Comparison of ENCODE assay signal across 23 mouse cellular contexts in the genomic region with DNA sequence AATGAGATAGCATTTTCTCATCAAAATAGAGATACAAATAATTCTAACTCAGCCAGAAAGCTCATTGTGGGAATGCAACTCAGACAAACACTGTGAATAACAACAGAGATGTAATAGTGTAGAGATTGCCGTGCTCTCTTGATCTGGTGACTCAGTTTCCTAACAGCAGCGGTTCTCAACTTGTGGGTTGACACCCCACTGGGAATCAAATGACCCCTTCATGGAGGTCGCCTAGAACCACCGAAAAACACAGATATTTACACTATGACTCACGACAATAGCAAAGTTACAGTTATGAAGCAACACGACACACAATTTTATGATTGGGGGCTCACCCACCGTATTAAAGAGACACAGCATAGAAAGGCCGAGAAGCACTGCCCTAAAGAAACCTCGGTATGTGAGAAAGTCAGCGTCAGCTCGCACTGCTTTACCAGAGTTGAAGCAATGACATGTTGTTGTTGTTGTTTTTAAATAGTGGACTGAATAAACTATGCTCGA. TPM values are rescaled to one million over a fixed set of nuclear protein-coding genes. Genes with fewer than 3 reads are reported as not detected.
DNase-seq lines count a peak whose midpoint lies in the region; ATAC-seq and TF ChIP-seq lines count a peak whose summit lies in the region.
"Had no signal": no experiment of that assay in that cellular context is flagged by ENCODE, and none has a peak within 500 bp of the region (broad histone marks: within the 10 kb centered on the region; RNA-seq: fewer than 3 reads in every experiment).

No protein-coding gene starts in this region.

- no peaks in the 10 kb centered on the region for H3K4me1 ChIP-seq in intestine, embryonic 16.5 days (ENCODE audit: control insufficient read depth, insufficient read depth, low read length)
- H3K4me1 ChIP-seq: midbrain, embryonic 13.5 days had no signal

- 85% methylated on average over 12 of the region's 12 CpGs for WGBS in intestine, embryonic 16.5 days

- no peak for TF ChIP-seq POLR2A in myocyte (IDR thresholded peaks at IDR 0.05; ENCODE audit: insufficient read length, low read depth)

- H3K27ac ChIP-seq in intestine, embryonic 16.5 days (ENCODE audit: low read length): no peak overlapping the region
- H3K27ac ChIP-seq: hindbrain, embryonic 13.5 days; liver, embryonic 15.5 days; midbrain, embryonic 13.5 days had no signal

- peak overlapping the region; percentile 98 for H3K4me2 ChIP-seq in myocyte (ENCODE audit: low read depth)
- no peak overlapping the region for H3K4me2 ChIP-seq in intestine, embryonic 16.5 days (ENCODE audit: low read depth, low read length)
- H3K4me2 ChIP-seq: heart, embryonic 12.5 days; hindbrain, embryonic 13.5 days; liver, embryonic 15.5 days; lung, embryonic 14.5 days; midbrain, embryonic 13.5 days had no signal

- no peaks in the 10 kb centered on the region for H3K79me3 ChIP-seq in C2C12 (ENCODE audit: low read depth)

- no peaks in the 10 kb centered on the region for H3K36me3 ChIP-seq in C2C12 (ENCODE audit: control insufficient read depth, insufficient read depth)
- H3K36me3 ChIP-seq in myocyte (ENCODE audit: control insufficient read depth, insufficient read depth): no peaks in the 10 kb centered on the region
- peaks cover 4% of the 10 kb centered on the region; the same call in 1 of the 2 replicates for H3K36me3 ChIP-seq in intestine, embryonic 16.5 days (ENCODE audit: control insufficient read depth, insufficient read depth, low read length)
- H3K36me3 ChIP-seq: liver, embryonic 15.5 days had no signal

- H3K27me3 ChIP-seq in C2C12 (ENCODE audit: control insufficient read depth, insufficient read depth, insufficient read length) (no peaks in the 10 kb centered on the region), Patski (no peaks in the 10 kb centered on the region), myocyte (ENCODE audit: control insufficient read depth, insufficient read depth, insufficient read length) (no peaks in the 10 kb centered on the region)
- H3K27me3 ChIP-seq in intestine, embryonic 16.5 days (replicated peaks; ENCODE audit: control insufficient read depth, insufficient read depth, low read length): no peaks in the 10 kb centered on the region
- H3K27me3 ChIP-seq: heart, embryonic 12.5 days; hindbrain, embryonic 13.5 days; liver, embryonic 15.5 days; midbrain, embryonic 13.5 days had no signal

- ATAC-seq in Patski: no peak
- no peak for ATAC-seq in intestine, embryonic 16.5 days
- ATAC-seq: forebrain, embryonic 14.5 days; midbrain, embryonic 13.5 days had no signal

- H3ac ChIP-seq in C2C12 (ENCODE audit: control insufficient read depth, insufficient read length, low read depth) (no peak overlapping the region), myocyte (ENCODE audit: control insufficient read depth, insufficient read length) (no peak overlapping the region)

- no peak for TF ChIP-seq CTCF in C2C12 (IDR thresholded peaks at IDR 0.05; ENCODE audit: control insufficient read depth, insufficient read depth, insufficient read length)
- TF ChIP-seq CTCF in Patski (IDR thresholded peaks at IDR 0.05): no peak

- no peaks in the 10 kb centered on the region for H3K9me3 ChIP-seq in intestine, embryonic 16.5 days (ENCODE audit: control insufficient read depth, low read length)
- H3K9me3 ChIP-seq: heart, embryonic 12.5 days; hindbrain, embryonic 13.5 days; liver, embryonic 15.5 days; midbrain, embryonic 13.5 days had no signal

- H3K9ac ChIP-seq in intestine, embryonic 16.5 days (ENCODE audit: low read depth, low read length): no peak overlapping the region
- H3K9ac ChIP-seq: heart, embryonic 12.5 days; hindbrain, embryonic 13.5 days; liver, embryonic 15.5 days; lung, embryonic 14.5 days; midbrain, embryonic 13.5 days had no signal

- in situ Hi-C loops in Patski (cut with MboI; ENCODE audit: low pct_unique_long_range_greater_than_20kb): no loop called here

- peak; percentile 86 for DNase-seq in heart, adult 11 months
- no peak for DNase-seq in heart, adult 8-10 months (ENCODE audit: low spot score)
- DNase-seq in Patski (ENCODE audit: low read depth, low spot score): peak; percentile 3
- DNase-seq in yolk sac, embryonic 10.5 days (ENCODE audit: low spot score): no peak
- DNase-seq: adrenal gland, adult 2 months; adrenal gland, postnatal 36 days; cerebellum, postnatal 14 days; gastrocnemius, postnatal 10 days; kidney, adult 11 months; kidney, postnatal 25 days; liver; right cerebral cortex, adult 18-20 months; thymus, adult 18-20 months; thymus, postnatal 25 days had no signal

- CTCF ChIA-PET in Patski (lab: Charles Lee): no interaction called here

- H3K4me3 ChIP-seq in C2C12 (ENCODE audit: insufficient read depth, poor library complexity, severe bottlenecking) (no peak overlapping the region), myocyte (peak overlapping the region; percentile 20)
- H3K4me3 ChIP-seq in intestine, embryonic 16.5 days (ENCODE audit: low read length): no peak overlapping the region
- H3K4me3 ChIP-seq: heart, embryonic 12.5 days; hindbrain, embryonic 13.5 days; liver, embryonic 15.5 days; midbrain, embryonic 13.5 days had no signal

- POLR2A ChIA-PET in Patski (lab: Charles Lee): no interaction called here

- H3K79me2 ChIP-seq in C2C12 (ENCODE audit: control insufficient read depth, insufficient read depth) (no peaks in the 10 kb centered on the region), myocyte (ENCODE audit: control insufficient read depth, insufficient read depth) (no peaks in the 10 kb centered on the region)

TF ChIP-seq in C2C12, 6 proteins besides CTCF, POLR2A, EP300 and RAD21:
- TF ChIP-seq MAX (IDR thresholded peaks at IDR 0.05) (no peak), FOSL1 (IDR thresholded peaks at IDR 0.05; ENCODE audit: insufficient read depth, low read length, poor library complexity, severe bottlenecking) (no peak), USF1 (IDR thresholded peaks at IDR 0.05; ENCODE audit: low read depth) (no peak), MYOD1 (IDR thresholded peaks at IDR 0.05; ENCODE audit: control insufficient read depth, insufficient read length, low read depth) (no peak), CEBPB (IDR thresholded peaks at IDR 0.05; ENCODE audit: low read depth) (peak; percentile 88)
TF ChIP-seq in C2C12: peak in this region for 1.

TF ChIP-seq in myocyte, 11 proteins besides CTCF, POLR2A, EP300 and RAD21:
- TF ChIP-seq USF1 (IDR thresholded peaks at IDR 0.05; ENCODE audit: low read depth) (no peak), CEBPB (IDR thresholded peaks at IDR 0.05; ENCODE audit: insufficient read depth, poor library complexity, severe bottlenecking) (peak; percentile 63; the same call in 1 of the 2 replicates), TCF3 (IDR thresholded peaks at IDR 0.05; ENCODE audit: insufficient read length, low read depth) (no peak)

RNA-seq across cellular contexts. Expression of gene Aig1, which starts 35.7 kb away (rescaled TPM):
- total RNA-seq in heart, adult 8-10 months (2022): 10 to 100 TPM; 58.1 to 65.1 (median 58.9) TPM
- 11.3 TPM for polyA plus RNA-seq in C2C12 (2012; fragmentation: generic; extraction: Trizol)
- 17.8 TPM for polyA plus RNA-seq in Patski (2021)
- polyA plus RNA-seq in myocyte (2012; fragmentation: generic; extraction: Trizol): 31.3 TPM
- 97.1 and 107 TPM in 2 replicates for polyA plus RNA-seq in intestine, embryonic 16.5 days (2015; fragmentation: Nextera tagmentation; extraction: Ambion mirVana)

Comparison
In these comparisons a context has a peak if more than half of its experiments do, and no peak if none do; other contexts are left out.
1. DNase-seq: peak in heart, adult 11 months (single experiment) and Patski (single experiment); none in heart, adult 8-10 months (single experiment) and yolk sac, embryonic 10.5 days (single experiment).